Mouse (Mus musculus): ENCODE results near the gene Tnfrsf1a.

- TF ChIP-seq GATA1 (IDR thresholded peaks at IDR 0.05; ENCODE audit: low read length) = no peak
- TF ChIP-seq TAL1 (IDR thresholded peaks at IDR 0.05; ENCODE audit: low read length) = no peak
Measured at GRCm38 (mm10) chr6:125379781-125380180, 30.6 kb downstream of the Tnfrsf1a start.

Measured in erythroblast, embryonic 14.5 days (primary cell).